Mouse (Mus musculus): ENCODE data around the gene Ddx5. TPM values are rescaled to one million over a fixed set of nuclear protein-coding genes. Genes with fewer than 3 reads are reported as not detected.

The Ddx5 gene
- polyA plus RNA-seq (2012; rRNA removed; ENCODE audit: low replicate concordance): 317 and 863 TPM in 2 replicates

GRCm38 (mm10) chr11:106788775-106789459 is at the start of gene Ddx5, which contains the start of gene Cep95:
Ddx5 (minus strand) TSS chr11:106789185.
Cep95 (plus strand) TSS chr11:106789252.

GRCm38 (mm10) chr11:106779388-106780088 is 9.4 kb downstream of the Ddx5 start, which contains the start of gene Polg2:
Polg2 (minus strand) TSS chr11:106779537.

GRCm38 (mm10) chr11:106751039-106752018 is 37.7 kb downstream of the Ddx5 start, which contains the start of gene Milr1:
Milr1 (plus strand) TSS chr11:106751226.

GRCm38 (mm10) chr11:106750121-106750751 is 38.7 kb downstream of the Ddx5 start, which contains the start of gene Pecam1:
Pecam1 (minus strand) TSS chr11:106750628.

Other genes starting within 250 kb of the Ddx5 start
- 20.2 and 29.7 TPM in 2 replicates for gene Tex2, start 175.8 kb downstream of the Ddx5 start, polyA plus RNA-seq (2012; rRNA removed; ENCODE audit: low replicate concordance)
- 63.3 and 106 TPM in 2 replicates for gene Pecam1, start 38.6 kb downstream of the Ddx5 start, polyA plus RNA-seq (2012; rRNA removed; ENCODE audit: low replicate concordance)
- gene Milr1, start 38.0 kb downstream of the Ddx5 start, polyA plus RNA-seq (2012; rRNA removed; ENCODE audit: low replicate concordance): 1.6 and 3.1 TPM in 2 replicates
- gene Polg2, start 9.6 kb downstream of the Ddx5 start, polyA plus RNA-seq (2012; rRNA removed; ENCODE audit: low replicate concordance): 7.7 and 9.0 TPM in 2 replicates
- gene Cep95, start 67 bp upstream of the Ddx5 start, polyA plus RNA-seq (2012; rRNA removed; ENCODE audit: low replicate concordance): 2.6 and 4.6 TPM in 2 replicates
- 6.9 and 10.0 TPM in 2 replicates for gene Smurf2, start 131.5 kb upstream of the Ddx5 start, polyA plus RNA-seq (2012; rRNA removed; ENCODE audit: low replicate concordance)
- gene Kpna2, start 210.4 kb upstream of the Ddx5 start, polyA plus RNA-seq (2012; rRNA removed; ENCODE audit: low replicate concordance): 18.8 and 29.7 TPM in 2 replicates
- 5.6 and 7.3 TPM in 2 replicates for gene 1810010H24Rik, start 236.5 kb upstream of the Ddx5 start, polyA plus RNA-seq (2012; rRNA removed; ENCODE audit: low replicate concordance)

Measured in mammary gland, adult 2 months (tissue).